Mouse (Mus musculus): ENCODE measurements around the gene Rnf121.
"Not testable (repeated sequence)": the region's sequence is repeated elsewhere in the genome, so short reads cannot be mapped to it uniquely, and the experiment has no call there.

GRCm38 (mm10) chr7:102048524-102048923 lies 16.7 kb downstream of the Rnf121 start:
- not testable (repeated sequence) for TF ChIP-seq MAX (IDR thresholded peaks at IDR 0.05; ENCODE audit: low read length); ZMIZ1 (IDR thresholded peaks at IDR 0.05; ENCODE audit: low read depth, low read length); GABPA (IDR thresholded peaks at IDR 0.05; ENCODE audit: insufficient replicate concordance, low read depth, low read length); ZC3H11A (IDR thresholded peaks at IDR 0.05; ENCODE audit: low read depth, low read length)
- TF ChIP-seq CTCF (conservative IDR thresholded peaks at IDR 0.05 in 1 of 2, IDR thresholded peaks at IDR 0.05 in 1 of 2; ENCODE audit: low read depth in 2 of 2, low read length in 2 of 2): peak; percentile 6 to 47; a peak in 2 of 4 replicates
